Mouse (Mus musculus): ENCODE measurements at regions not wholly inside any gene's neighbourhood (a gene's known extent, or its start where the extent isn't known, plus 50 kb on each side); places are given as distances from the start of the nearest gene placed in this dataset.

GRCm38 (mm10) chr3:112985094-112985636 is 273.5 kb downstream of the Amy2a5 start:
- no peak for DNase-seq (ENCODE audit: low read depth, low spot score)

GRCm38 (mm10) chr3:112953403-112954050 is 305.1 kb downstream of the Amy2a5 start:
- peak; percentile 54 for DNase-seq (ENCODE audit: low read depth, low spot score)

DNA sequence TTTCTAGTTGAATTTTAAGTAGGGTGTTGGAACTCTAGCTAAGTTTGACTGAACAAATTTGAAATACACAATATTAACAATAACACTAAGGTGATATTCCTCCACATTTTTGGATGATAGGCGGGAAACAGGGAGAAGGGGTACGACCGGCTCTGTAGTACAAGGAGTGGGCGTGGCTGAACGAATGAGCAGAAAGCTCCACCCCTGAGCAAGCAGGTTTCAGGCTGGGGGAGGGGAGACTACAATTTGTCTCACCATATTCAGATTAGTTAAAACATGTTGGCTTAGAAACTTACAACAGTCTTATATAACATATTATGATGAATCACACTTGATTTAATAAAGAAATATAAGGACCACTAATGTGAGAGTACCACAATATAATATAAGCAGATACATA is 306.4 kb downstream of the Amy2a5 start:
- DNase-seq (ENCODE audit: low read depth, low spot score): peak; percentile 70

DNA sequence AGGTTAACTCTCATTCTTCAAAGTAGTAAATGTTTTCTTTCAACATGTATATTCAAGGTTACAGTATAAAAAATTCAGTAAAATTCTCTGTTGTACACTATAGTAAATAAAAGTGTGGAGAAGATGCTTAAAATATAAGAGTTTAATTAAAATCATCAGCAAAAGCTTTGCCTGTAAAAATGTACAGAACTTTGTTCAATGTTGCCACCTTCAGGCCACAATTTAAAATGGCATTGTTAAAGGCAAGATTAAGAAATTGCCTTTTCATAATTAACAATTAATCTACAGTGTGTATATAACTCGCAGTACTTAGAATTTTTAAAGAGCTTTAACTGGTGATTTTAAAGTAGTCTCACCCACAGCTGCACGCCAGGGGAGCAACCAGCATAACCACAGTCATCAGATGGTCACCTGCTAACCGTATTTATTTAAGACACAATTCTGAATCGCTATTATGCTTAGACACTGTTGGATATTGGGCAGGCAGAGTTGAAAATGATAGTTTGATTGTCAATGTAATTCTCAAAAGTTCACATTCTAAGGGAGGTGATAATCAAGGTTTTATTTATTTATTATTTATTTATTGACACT is 316.5 kb downstream of the Amy2a5 start:
- DNase-seq (ENCODE audit: low read depth, low spot score): no peak
